Mouse (Mus musculus): ENCODE data around the gene Fndc3b.

DNA sequence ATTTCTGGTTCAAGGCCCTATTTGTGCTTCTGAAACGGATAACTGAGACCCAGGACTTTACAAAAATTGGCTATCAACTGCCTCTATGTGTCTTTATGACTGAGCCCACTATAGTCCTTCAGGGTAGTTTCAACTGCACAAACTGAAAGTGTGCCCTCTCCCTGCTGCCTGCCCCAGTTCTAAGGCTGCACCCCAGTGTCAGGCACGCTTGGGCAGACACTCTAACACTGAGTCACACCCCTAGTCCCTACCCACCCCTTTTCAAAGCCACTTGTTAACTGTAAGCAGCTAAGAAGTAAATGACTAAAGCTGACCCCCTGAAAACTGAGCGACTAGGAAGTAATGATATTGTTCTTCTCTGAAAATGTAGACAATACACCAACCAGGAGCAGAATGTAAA lies 176.9 kb downstream of the Fndc3b start:
- TF ChIP-seq CTCF (IDR thresholded peaks at IDR 0.05; ENCODE audit: borderline replicate concordance, insufficient read depth, low read length): no peak
- TF ChIP-seq POLR2A (IDR thresholded peaks at IDR 0.05; ENCODE audit: low read depth, low read length): no peak

All from embryonic fibroblast, embryonic 13.5 days (primary cell).